Comparison of ENCODE assay signal across 35 mouse cellular contexts in genomic region chr9:22741967-22742366, GRCm38 (mm10).
"Had no signal": no experiment of that assay in that cellular context is flagged by ENCODE, and none has a peak within 500 bp of the region (broad histone marks: within the 10 kb centered on the region; RNA-seq: fewer than 3 reads in every experiment).

No protein-coding gene starts in this region.

- ATAC-seq: hindbrain, embryonic 16.5 days; hindbrain, postnatal 0 days; inflammation-experienced regulatory T-cells, adult 6 months; intestine, embryonic 15.5 days; intestine, embryonic 16.5 days; intestine, postnatal 0 days had no signal

- H3K4me3 ChIP-seq: heart, embryonic 10.5 days; heart, embryonic 12.5 days; heart, embryonic 13.5 days; heart, embryonic 15.5 days; hindbrain, embryonic 10.5 days; hindbrain, embryonic 12.5 days; hindbrain, embryonic 13.5 days; hindbrain, embryonic 15.5 days; intestine, embryonic 15.5 days; kidney, embryonic 15.5 days; layer of hippocampus, adult 2 months had no signal

- H3K9me3 ChIP-seq: heart, embryonic 10.5 days; heart, embryonic 12.5 days; heart, embryonic 13.5 days; heart, embryonic 15.5 days; hindbrain, embryonic 10.5 days; hindbrain, embryonic 12.5 days; hindbrain, embryonic 13.5 days; hindbrain, embryonic 15.5 days; intestine, embryonic 15.5 days; kidney, embryonic 15.5 days had no signal

- H3K27me3 ChIP-seq: heart, embryonic 12.5 days; heart, embryonic 13.5 days; heart, embryonic 15.5 days; hindbrain, embryonic 12.5 days; hindbrain, embryonic 13.5 days; hindbrain, embryonic 15.5 days; intestine, embryonic 15.5 days; kidney, embryonic 15.5 days had no signal

- H3K36me3 ChIP-seq: heart, embryonic 10.5 days; heart, embryonic 12.5 days; heart, embryonic 13.5 days; heart, embryonic 15.5 days; hindbrain, embryonic 10.5 days; hindbrain, embryonic 12.5 days; hindbrain, embryonic 13.5 days; hindbrain, embryonic 15.5 days; intestine, embryonic 15.5 days; kidney, embryonic 15.5 days had no signal

- H3K4me1 ChIP-seq: heart, embryonic 10.5 days; heart, embryonic 12.5 days; heart, embryonic 13.5 days; heart, embryonic 15.5 days; hindbrain, embryonic 10.5 days; hindbrain, embryonic 12.5 days; hindbrain, embryonic 13.5 days; hindbrain, embryonic 15.5 days; intestine, embryonic 15.5 days; kidney, embryonic 15.5 days had no signal

- H3K9ac ChIP-seq: heart, embryonic 12.5 days; heart, embryonic 13.5 days; heart, embryonic 15.5 days; hindbrain, embryonic 12.5 days; hindbrain, embryonic 13.5 days; hindbrain, embryonic 14.5 days; hindbrain, embryonic 15.5 days; intestine, embryonic 15.5 days; kidney, embryonic 15.5 days had no signal

- H3K4me2 ChIP-seq: heart, embryonic 11.5 days; heart, embryonic 12.5 days; heart, embryonic 13.5 days; heart, embryonic 15.5 days; hindbrain, embryonic 12.5 days; hindbrain, embryonic 13.5 days; hindbrain, embryonic 14.5 days; hindbrain, embryonic 15.5 days; intestine, embryonic 15.5 days; kidney, embryonic 15.5 days had no signal

- DNase-seq: heart, postnatal 10 days; heart, postnatal 14 days; heart, postnatal 36 days; heart, postnatal 4 days; kidney, adult 11 months; kidney, adult 18-20 months; kidney, adult 2 months; kidney, adult 8-10 months; kidney, adult 9 months; kidney, postnatal 10 days; kidney, postnatal 14 days; kidney, postnatal 25 days; kidney, postnatal 36 days; kidney, postnatal 4 days; layer of hippocampus, adult 9-11 months; layer of hippocampus, postnatal 36 days had no signal

- H3K27ac ChIP-seq: heart, embryonic 10.5 days; heart, embryonic 13.5 days; heart, embryonic 15.5 days; hindbrain, embryonic 10.5 days; hindbrain, embryonic 12.5 days; hindbrain, embryonic 13.5 days; hindbrain, embryonic 14.5 days; hindbrain, embryonic 15.5 days; hindbrain, postnatal 0 days; intestine, embryonic 15.5 days; kidney, embryonic 15.5 days; kidney, postnatal 0 days; layer of hippocampus, adult 2 months had no signal
